Mouse (Mus musculus) hindbrain, embryonic 14.5 days (tissue): Measurements from ENCODE around the gene Hk2. TPM values are rescaled to one million over a fixed set of nuclear protein-coding genes. Genes with fewer than 3 reads are reported as not detected.
A peak's percentile ranks its signal among the peaks of the same experiment; 100 is the strongest.

Experiments
- ATAC-seq: fragments of 200-750 bp; cut with Nextera tagmentation; 2 replicates; pipeline ENCODE4 v1.8.0; 2017; ENCODE audit warnings: moderate number of reproducible peaks, mild to moderate bottlenecking, moderate TSS enrichment, moderate library complexity; ENCODE audit not compliant: low FRiP score
- DNase-seq: peaks from one replicate; pipeline ENCODE4 v3.0.0-alpha.2; 2015; ENCODE audit warnings: low spot score
- H3K27ac ChIP-seq: fragments of 300-500 bp; sonication (generic); 2 replicates; pipeline ENCODE4 v1.5.1; 2014; ENCODE audit warnings: mild to moderate bottlenecking, moderate library complexity
- H3K27me3 ChIP-seq: fragments of 300-500 bp; sonication (generic); 2 replicates; pipeline ENCODE4 v1.6.1; 2014; ENCODE audit warnings: mild to moderate bottlenecking, low read length, mixed read lengths; ENCODE audit not compliant: control insufficient read depth, insufficient read depth
- H3K36me3 ChIP-seq: fragments of 300-500 bp; sonication (generic); replicated peaks from 2 replicates; pipeline ENCODE4 v1.6.1; 2014; ENCODE audit not compliant: control insufficient read depth, insufficient read depth
- H3K4me1 ChIP-seq: fragments of 300-500 bp; sonication (generic); replicated peaks from 2 replicates; pipeline ENCODE4 v1.6.1; 2014; ENCODE audit warnings: antibody characterized with exemption, low read length, mixed read lengths; ENCODE audit not compliant: control insufficient read depth, insufficient read depth
- H3K4me2 ChIP-seq: fragments of 300-500 bp; sonication (generic); replicated peaks from 2 replicates; pipeline ENCODE4 v1.6.1; 2014; ENCODE audit warnings: mild to moderate bottlenecking, moderate library complexity
- H3K4me3 ChIP-seq: fragments of 300-500 bp; sonication (generic); replicated peaks from 2 replicates; pipeline ENCODE4 v1.5.1; 2014; ENCODE audit warnings: mild to moderate bottlenecking, low read length
- H3K9ac ChIP-seq: fragments of 300-500 bp; sonication (generic); 2 replicates; pipeline ENCODE4 v1.6.1; 2014
- H3K9me3 ChIP-seq: fragments of 300-500 bp; sonication (generic); 2 replicates; pipeline ENCODE4 v1.6.1; 2016; ENCODE audit warnings: low read length; ENCODE audit not compliant: control insufficient read depth
- WGBS: fragments of 180-500 bp; shearing (Covaris S2); extraction: QIAGEN DNeasy Blood & Tissue Kit; methylation state at CpG from one replicate; pipeline ENCODE4 v1.1.7; 2014; 5-methylcytosine and 5-hydroxymethylcytosine counted together
- polyA plus RNA-seq: library from polyadenylated mRNA; unstranded; fragments of >200 nt; fragmentation: Nextera tagmentation; extraction: Ambion mirVana; gene quantifications from 2 replicates; pipeline ENCODE4 v1.2.1, GENCODE M21; 2014

The Hk2 gene
- polyA plus RNA-seq: 2.4 and 3.4 TPM in 2 replicates

DNA sequence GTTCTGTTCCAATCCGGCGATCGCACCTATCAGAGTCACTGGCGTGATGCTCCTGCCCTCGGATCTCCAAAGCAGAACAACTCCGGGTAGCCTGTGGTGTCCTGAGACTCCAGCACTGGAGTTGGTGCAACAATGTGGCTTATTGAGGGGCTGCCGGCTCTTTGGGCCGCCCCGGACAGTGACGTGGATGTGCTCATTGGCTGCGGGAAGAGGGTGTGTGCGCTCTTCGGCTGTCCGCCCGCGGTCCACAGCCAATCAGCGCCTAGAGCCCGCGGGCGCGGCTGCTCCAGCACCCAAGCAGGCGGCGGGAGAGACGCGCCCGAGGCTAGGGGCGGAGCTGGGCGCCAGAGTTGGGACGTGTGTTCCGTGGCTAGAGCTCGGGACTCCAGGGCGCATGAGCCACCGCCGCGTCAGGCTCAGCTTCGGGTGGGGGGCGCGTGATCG is at the start of gene Hk2:
Hk2 (minus strand) TSS at position 134 of the 444 bp plus-strand sequence.
- Histone ChIP-seq H3K27ac (no peak within 1 kb of the TSS), H3K4me1 (no peaks in the 10 kb centered on the region; the same call in 1 of the 2 replicates), H3K27me3 (peaks cover 11% of the 10 kb centered on the region), H3K9ac (peak within 1 kb of the TSS; percentile 43), H3K4me2 (peak within 1 kb of the TSS; percentile 96), H3K4me3 (peak within 1 kb of the TSS; percentile 47), H3K36me3 (no peaks in the 10 kb centered on the region), H3K9me3 (no peaks in the 10 kb centered on the region)
- WGBS: under 1% methylated on average over 39 of the region's 39 CpGs
- ATAC-seq (peak; percentile 97), DNase-seq (peak; percentile 77)

- Histone ChIP-seq H3K4me3 (no peak overlapping the region), H3K27me3 (no peaks in the 10 kb centered on the region), H3K9me3 (no peaks in the 10 kb centered on the region), H3K4me1 (no peaks in the 10 kb centered on the region), H3K9ac (no peak overlapping the region), H3K4me2 (no peak overlapping the region), H3K27ac (no peak overlapping the region), H3K36me3 (no peaks in the 10 kb centered on the region)
- DNase-seq (no peak), ATAC-seq (no peak)
- WGBS: 63% methylated on average over 4 of the region's 4 CpGs
Measured at GRCm38 (mm10) chr6:82821758-82822253, 47.6 kb upstream of the Hk2 start.

GRCm38 (mm10) chr6:82820716-82821115 is 46.5 kb upstream of the Hk2 start:
- Histone ChIP-seq H3K27ac (no peak overlapping the region), H3K36me3 (no peaks in the 10 kb centered on the region), H3K4me1 (no peaks in the 10 kb centered on the region), H3K9me3 (no peaks in the 10 kb centered on the region), H3K4me2 (no peak overlapping the region), H3K9ac (no peak overlapping the region), H3K4me3 (no peak overlapping the region), H3K27me3 (no peaks in the 10 kb centered on the region)
- no peak for DNase-seq
- WGBS: 80% methylated on average over 3 of the region's 3 CpGs
- no peak for ATAC-seq

- H3K27ac ChIP-seq: no peak overlapping the region
- no peaks in the 10 kb centered on the region for H3K27me3 ChIP-seq
- H3K4me1 ChIP-seq: no peaks in the 10 kb centered on the region
- DNase-seq: no peak
- no peaks in the 10 kb centered on the region for H3K36me3 ChIP-seq
- H3K9ac ChIP-seq: no peak overlapping the region
- ATAC-seq: no peak
- no peak overlapping the region for H3K4me3 ChIP-seq
- no peaks in the 10 kb centered on the region for H3K9me3 ChIP-seq
- 81% methylated on average over 4 of the region's 4 CpGs for WGBS
- no peak overlapping the region for H3K4me2 ChIP-seq
Measured at GRCm38 (mm10) chr6:82814821-82815220, 40.6 kb upstream of the Hk2 start.

- H3K4me2 ChIP-seq: no peak overlapping the region
- no peak overlapping the region for H3K4me3 ChIP-seq
- WGBS: 87% methylated on average over 7 of the region's 7 CpGs
- no peak overlapping the region for H3K27ac ChIP-seq
- H3K9me3 ChIP-seq: no peaks in the 10 kb centered on the region
- no peak overlapping the region for H3K9ac ChIP-seq
- ATAC-seq: no peak
- no peaks in the 10 kb centered on the region for H3K4me1 ChIP-seq
- no peaks in the 10 kb centered on the region for H3K27me3 ChIP-seq
- H3K36me3 ChIP-seq: no peaks in the 10 kb centered on the region
- no peak for DNase-seq
Measured at GRCm38 (mm10) chr6:82807984-82808700, 33.9 kb upstream of the Hk2 start.

- 79% methylated on average over 3 of the region's 3 CpGs for WGBS
- no peaks in the 10 kb centered on the region for H3K27me3 ChIP-seq
- no peak for ATAC-seq
Measured at GRCm38 (mm10) chr6:82806971-82807370, 32.7 kb upstream of the Hk2 start.

GRCm38 (mm10) chr6:82806503-82806902 is 32.2 kb upstream of the Hk2 start:
- Histone ChIP-seq H3K27ac (no peak overlapping the region), H3K4me1 (no peaks in the 10 kb centered on the region), H3K9me3 (no peaks in the 10 kb centered on the region), H3K4me3 (no peak overlapping the region), H3K9ac (no peak overlapping the region), H3K4me2 (no peak overlapping the region), H3K36me3 (no peaks in the 10 kb centered on the region), H3K27me3 (no peaks in the 10 kb centered on the region)
- ATAC-seq: no peak
- no peak for DNase-seq
- WGBS: 74% methylated on average over 6 of the region's 6 CpGs

More at GRCm38 (mm10) chr6:82806971-82807370, 32.7 kb upstream of the Hk2 start:
- H3K4me2 ChIP-seq: no peak overlapping the region
- no peak overlapping the region for H3K4me3 ChIP-seq
- H3K4me1 ChIP-seq: no peaks in the 10 kb centered on the region
- DNase-seq: no peak
- no peaks in the 10 kb centered on the region for H3K36me3 ChIP-seq
- no peak overlapping the region for H3K9ac ChIP-seq
- H3K27ac ChIP-seq: no peak overlapping the region
- no peaks in the 10 kb centered on the region for H3K9me3 ChIP-seq

- WGBS: 80% methylated on average over 3 of the region's 3 CpGs
Measured at GRCm38 (mm10) chr6:82805894-82806293, 31.6 kb upstream of the Hk2 start.

DNA sequence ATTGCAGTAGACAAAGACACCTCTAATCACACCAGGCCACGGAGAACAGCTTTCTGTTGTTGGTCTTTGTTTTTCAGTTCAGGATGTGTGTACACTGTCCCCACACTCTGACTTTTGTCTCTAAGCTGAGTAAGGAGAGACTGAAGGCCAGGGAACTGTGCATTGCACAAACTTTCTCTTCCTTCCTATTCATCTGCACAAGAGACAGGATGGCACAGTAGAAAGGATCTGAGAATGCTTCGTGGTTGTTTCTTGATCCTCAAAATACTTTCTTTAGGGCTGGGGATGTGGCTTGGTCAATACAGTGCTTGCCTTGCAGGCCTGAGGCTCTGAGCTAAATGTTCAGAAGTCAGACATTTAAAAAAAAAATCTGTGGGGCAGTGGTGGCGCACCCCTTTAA is 30.7 kb upstream of the Hk2 start:
- no peak overlapping the region for H3K27ac ChIP-seq
- no peak for DNase-seq
- H3K27me3 ChIP-seq: no peaks in the 10 kb centered on the region
- no peaks in the 10 kb centered on the region for H3K36me3 ChIP-seq
- H3K4me2 ChIP-seq: no peak overlapping the region
- no peak overlapping the region for H3K9ac ChIP-seq
- no peaks in the 10 kb centered on the region for H3K4me1 ChIP-seq
- no peaks in the 10 kb centered on the region for H3K9me3 ChIP-seq
- ATAC-seq: no peak
- WGBS: 73% methylated on average over 3 of the region's 3 CpGs
- H3K4me3 ChIP-seq: no peak overlapping the region

More at GRCm38 (mm10) chr6:82805894-82806293, 31.6 kb upstream of the Hk2 start:
- no peaks in the 10 kb centered on the region for H3K27me3 ChIP-seq
- ATAC-seq (no peak), DNase-seq (no peak)
- no peak overlapping the region for H3K27ac ChIP-seq
- H3K4me1 ChIP-seq: no peaks in the 10 kb centered on the region
- no peak overlapping the region for H3K4me3 ChIP-seq
- no peak overlapping the region for H3K4me2 ChIP-seq
- H3K36me3 ChIP-seq: no peaks in the 10 kb centered on the region
- H3K9ac ChIP-seq: no peak overlapping the region
- no peaks in the 10 kb centered on the region for H3K9me3 ChIP-seq
